Mouse (Mus musculus): ENCODE measurements at regions not wholly inside any gene's neighbourhood (a gene's known extent, or its start where the extent isn't known, plus 50 kb on each side); places are given as distances from the start of the nearest gene placed in this dataset.

- 0 out of 2 replicates have a peak, but pooled peaks have one; percentile 5 for ATAC-seq
- Histone ChIP-seq H3K27ac (ENCODE audit: low read length) (no peak overlapping the region), H3K4me2 (ENCODE audit: low read depth, low read length) (no peak overlapping the region), H3K4me3 (ENCODE audit: low read length) (no peak overlapping the region), H3K36me3 (ENCODE audit: control insufficient read depth, insufficient read depth, low read length) (no peaks in the 10 kb centered on the region), H3K9me3 (ENCODE audit: control insufficient read depth, low read length) (no peaks in the 10 kb centered on the region), H3K9ac (ENCODE audit: low read depth, low read length) (no peak overlapping the region), H3K4me1 (ENCODE audit: control insufficient read depth, insufficient read depth, low read length) (peaks cover 17% of the 10 kb centered on the region), H3K27me3 (replicated peaks; ENCODE audit: control insufficient read depth, insufficient read depth, low read length) (no peaks in the 10 kb centered on the region)
- WGBS: 66% methylated on average over 6 of the region's 6 CpGs
Measured at GRCm38 (mm10) chr6:127355112-127355511, 91.5 kb upstream of the Parp11 start.

GRCm38 (mm10) chr6:127356442-127356841, 90.2 kb upstream of the Parp11 start:
- peak overlapping the region; percentile 62 for H3K27ac ChIP-seq (ENCODE audit: low read length)

GRCm38 (mm10) chr6:127358805-127359204, 87.8 kb upstream of the Parp11 start:
- ATAC-seq: peak; percentile 40
- Histone ChIP-seq H3K36me3 (ENCODE audit: control insufficient read depth, insufficient read depth, low read length) (no peaks in the 10 kb centered on the region), H3K4me1 (ENCODE audit: control insufficient read depth, insufficient read depth, low read length) (peaks cover 22% of the 10 kb centered on the region), H3K27me3 (replicated peaks; ENCODE audit: control insufficient read depth, insufficient read depth, low read length) (no peaks in the 10 kb centered on the region), H3K27ac (ENCODE audit: low read length) (0 out of 2 replicates have a peak overlapping the region, but pooled peaks have one; percentile 31), H3K9ac (ENCODE audit: low read depth, low read length) (no peak overlapping the region), H3K4me3 (ENCODE audit: low read length) (no peak overlapping the region), H3K9me3 (ENCODE audit: control insufficient read depth, low read length) (no peaks in the 10 kb centered on the region), H3K4me2 (ENCODE audit: low read depth, low read length) (no peak overlapping the region)
- WGBS: 35% methylated on average over 5 of the region's 5 CpGs

More at GRCm38 (mm10) chr6:127356442-127356841, 90.2 kb upstream of the Parp11 start:
- Histone ChIP-seq H3K4me1 (ENCODE audit: control insufficient read depth, insufficient read depth, low read length) (peaks cover 17% of the 10 kb centered on the region), H3K27me3 (replicated peaks; ENCODE audit: control insufficient read depth, insufficient read depth, low read length) (no peaks in the 10 kb centered on the region), H3K9me3 (ENCODE audit: control insufficient read depth, low read length) (no peaks in the 10 kb centered on the region), H3K4me2 (ENCODE audit: low read depth, low read length) (no peak overlapping the region), H3K4me3 (ENCODE audit: low read length) (no peak overlapping the region), H3K36me3 (ENCODE audit: control insufficient read depth, insufficient read depth, low read length) (no peaks in the 10 kb centered on the region), H3K9ac (ENCODE audit: low read depth, low read length) (no peak overlapping the region)
- peak; percentile 80 for ATAC-seq
- WGBS: 36% methylated on average over 8 of the region's 8 CpGs

GRCm38 (mm10) chr6:127359391-127359874, 87.2 kb upstream of the Parp11 start:
- no peak overlapping the region for H3K4me3 ChIP-seq (ENCODE audit: low read length)
- peak; percentile 62 for ATAC-seq
- H3K4me1 ChIP-seq (ENCODE audit: control insufficient read depth, insufficient read depth, low read length): peaks cover 22% of the 10 kb centered on the region
- no peak overlapping the region for H3K4me2 ChIP-seq (ENCODE audit: low read depth, low read length)
- no peak overlapping the region for H3K27ac ChIP-seq (ENCODE audit: low read length)
- WGBS: 31% methylated on average over 9 of the region's 9 CpGs
- 0 out of 2 replicates have a peak overlapping the region, but pooled peaks have one; percentile 41 for H3K9ac ChIP-seq (ENCODE audit: low read depth, low read length)
- no peaks in the 10 kb centered on the region for H3K27me3 ChIP-seq (replicated peaks; ENCODE audit: control insufficient read depth, insufficient read depth, low read length)
- no peaks in the 10 kb centered on the region for H3K36me3 ChIP-seq (ENCODE audit: control insufficient read depth, insufficient read depth, low read length)
- no peaks in the 10 kb centered on the region for H3K9me3 ChIP-seq (ENCODE audit: control insufficient read depth, low read length)

- H3K9ac ChIP-seq (ENCODE audit: low read depth, low read length): no peak overlapping the region
- H3K36me3 ChIP-seq (ENCODE audit: control insufficient read depth, insufficient read depth, low read length): no peaks in the 10 kb centered on the region
- H3K4me1 ChIP-seq (ENCODE audit: control insufficient read depth, insufficient read depth, low read length): peaks cover 20% of the 10 kb centered on the region
- no peaks in the 10 kb centered on the region for H3K27me3 ChIP-seq (replicated peaks; ENCODE audit: control insufficient read depth, insufficient read depth, low read length)
- no peak for ATAC-seq
- H3K4me2 ChIP-seq (ENCODE audit: low read depth, low read length): no peak overlapping the region
- no peak overlapping the region for H3K27ac ChIP-seq (ENCODE audit: low read length)
- 86% methylated on average over 5 of the region's 5 CpGs for WGBS
- H3K9me3 ChIP-seq (ENCODE audit: control insufficient read depth, low read length): no peaks in the 10 kb centered on the region
- no peak overlapping the region for H3K4me3 ChIP-seq (ENCODE audit: low read length)
Measured at GRCm38 (mm10) chr6:127362166-127362565, 84.5 kb upstream of the Parp11 start.

GRCm38 (mm10) chr6:127362966-127363752, 83.5 kb upstream of the Parp11 start:
- ATAC-seq: no peak; the same call in 1 of the 2 replicates
- H3K27ac ChIP-seq (ENCODE audit: low read length): no peak overlapping the region
- no peaks in the 10 kb centered on the region for H3K36me3 ChIP-seq (ENCODE audit: control insufficient read depth, insufficient read depth, low read length)
- no peak overlapping the region for H3K4me3 ChIP-seq (ENCODE audit: low read length)
- no peak overlapping the region for H3K4me2 ChIP-seq (ENCODE audit: low read depth, low read length)
- WGBS: 38% methylated on average over 8 of the region's 8 CpGs
- H3K27me3 ChIP-seq (replicated peaks; ENCODE audit: control insufficient read depth, insufficient read depth, low read length): no peaks in the 10 kb centered on the region
- H3K9me3 ChIP-seq (ENCODE audit: control insufficient read depth, low read length): no peaks in the 10 kb centered on the region
- no peak overlapping the region for H3K9ac ChIP-seq (ENCODE audit: low read depth, low read length)
- H3K4me1 ChIP-seq (ENCODE audit: control insufficient read depth, insufficient read depth, low read length): peaks cover 20% of the 10 kb centered on the region

- 44% methylated on average over 7 of the region's 7 CpGs for WGBS
- no peak overlapping the region for H3K4me3 ChIP-seq (ENCODE audit: low read length)
Measured at GRCm38 (mm10) chr6:127363871-127364590, 82.6 kb upstream of the Parp11 start.

GRCm38 (mm10) chr6:127364591-127365187, 82.0 kb upstream of the Parp11 start:
- H3K4me1 ChIP-seq (ENCODE audit: control insufficient read depth, insufficient read depth, low read length): peaks cover 12% of the 10 kb centered on the region
- no peaks in the 10 kb centered on the region for H3K36me3 ChIP-seq (ENCODE audit: control insufficient read depth, insufficient read depth, low read length)
- H3K9me3 ChIP-seq (ENCODE audit: control insufficient read depth, low read length): no peaks in the 10 kb centered on the region
- ATAC-seq: no peak
- no peaks in the 10 kb centered on the region for H3K27me3 ChIP-seq (replicated peaks; ENCODE audit: control insufficient read depth, insufficient read depth, low read length)
- H3K4me3 ChIP-seq (ENCODE audit: low read length): no peak overlapping the region
- WGBS: 57% methylated on average over 5 of the region's 5 CpGs
- H3K4me2 ChIP-seq (ENCODE audit: low read depth, low read length): no peak overlapping the region
- no peak overlapping the region for H3K9ac ChIP-seq (ENCODE audit: low read depth, low read length)
- H3K27ac ChIP-seq (ENCODE audit: low read length): no peak overlapping the region

More at GRCm38 (mm10) chr6:127363871-127364590, 82.6 kb upstream of the Parp11 start:
- Histone ChIP-seq H3K9ac (ENCODE audit: low read depth, low read length) (no peak overlapping the region), H3K27ac (ENCODE audit: low read length) (no peak overlapping the region), H3K9me3 (ENCODE audit: control insufficient read depth, low read length) (no peaks in the 10 kb centered on the region), H3K4me1 (ENCODE audit: control insufficient read depth, insufficient read depth, low read length) (peaks cover 17% of the 10 kb centered on the region), H3K36me3 (ENCODE audit: control insufficient read depth, insufficient read depth, low read length) (no peaks in the 10 kb centered on the region), H3K27me3 (replicated peaks; ENCODE audit: control insufficient read depth, insufficient read depth, low read length) (no peaks in the 10 kb centered on the region), H3K4me2 (ENCODE audit: low read depth, low read length) (no peak overlapping the region)
- no peak for ATAC-seq

- H3K9ac ChIP-seq (ENCODE audit: low read depth, low read length): no peak overlapping the region
- no peak overlapping the region for H3K4me2 ChIP-seq (ENCODE audit: low read depth, low read length)
- H3K27ac ChIP-seq (ENCODE audit: low read length): no peak overlapping the region
- WGBS: 39% methylated on average over 7 of the region's 7 CpGs
- H3K4me3 ChIP-seq (ENCODE audit: low read length): no peak overlapping the region
- H3K27me3 ChIP-seq (replicated peaks; ENCODE audit: control insufficient read depth, insufficient read depth, low read length): no peaks in the 10 kb centered on the region
- H3K9me3 ChIP-seq (ENCODE audit: control insufficient read depth, low read length): no peaks in the 10 kb centered on the region
- ATAC-seq: peak; percentile 42
- peaks cover 12% of the 10 kb centered on the region; the same call in 1 of the 2 replicates for H3K4me1 ChIP-seq (ENCODE audit: control insufficient read depth, insufficient read depth, low read length)
- no peaks in the 10 kb centered on the region for H3K36me3 ChIP-seq (ENCODE audit: control insufficient read depth, insufficient read depth, low read length)
Measured at GRCm38 (mm10) chr6:127365246-127365645, 81.4 kb upstream of the Parp11 start.
